Mouse (Mus musculus) frontal cortex, postnatal 10 days (tissue): Measurements from ENCODE around the gene Uba52.
A peak's percentile ranks its signal among the peaks of the same experiment; 100 is the strongest.

Experiments used
- DNase-seq, 2 experiments: peaks; one replicate each; pipeline ENCODE4 v3.0.0; 2022; ENCODE audit warnings: low spot score in 2 of 2, mixed read lengths in 1 of 2

Uba52 gene

GRCm38 (mm10) chr8:70504291-70504716, 6.3 kb downstream of the Uba52 start:
- DNase-seq, result peak in 1 of 2 experiments; percentile 59

- no peak for DNase-seq
Measured at GRCm38 (mm10) chr8:70503062-70503750, 7.4 kb downstream of the Uba52 start.

- no peak for DNase-seq
Measured at GRCm38 (mm10) chr8:70502540-70502939, 8.1 kb downstream of the Uba52 start.

DNA sequence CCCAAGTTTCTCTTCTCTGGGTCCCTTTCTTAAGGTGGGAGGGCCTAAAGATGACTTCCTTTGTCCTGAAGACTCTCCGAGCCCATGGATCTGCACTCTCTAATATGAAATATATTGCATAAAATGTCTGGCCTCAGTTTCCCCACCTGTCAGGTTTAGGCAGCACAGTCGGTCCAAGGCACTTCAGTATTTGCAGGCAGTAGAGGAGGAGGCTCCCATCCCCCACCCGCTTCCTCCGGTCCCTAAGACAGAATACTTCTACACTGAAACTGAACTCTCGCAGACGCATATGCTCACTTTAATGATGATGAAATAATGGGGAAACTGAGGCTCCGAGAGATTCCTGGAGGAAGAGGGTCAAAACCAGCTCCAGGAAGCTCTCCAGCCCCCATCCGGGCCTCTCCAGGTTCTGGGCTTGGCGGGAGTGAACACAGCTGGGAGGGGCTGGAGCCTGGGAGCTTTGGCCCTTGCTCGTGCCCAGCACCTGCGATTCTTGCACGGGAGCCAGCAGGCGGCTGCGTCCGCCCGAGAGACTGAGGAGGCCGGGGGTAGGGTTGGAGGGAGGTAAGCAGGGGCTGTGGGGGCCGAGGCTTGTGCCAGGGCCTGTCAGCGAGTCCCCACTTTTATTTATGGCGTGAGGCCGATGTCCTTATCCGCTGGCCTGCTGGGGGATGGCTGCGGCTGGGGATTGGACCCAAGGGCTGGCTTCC, 8.6 kb downstream of the Uba52 start:
- DNase-seq, result no peak

GRCm38 (mm10) chr8:70500386-70501301, 10.0 kb downstream of the Uba52 start:
- no peak for DNase-seq

DNA sequence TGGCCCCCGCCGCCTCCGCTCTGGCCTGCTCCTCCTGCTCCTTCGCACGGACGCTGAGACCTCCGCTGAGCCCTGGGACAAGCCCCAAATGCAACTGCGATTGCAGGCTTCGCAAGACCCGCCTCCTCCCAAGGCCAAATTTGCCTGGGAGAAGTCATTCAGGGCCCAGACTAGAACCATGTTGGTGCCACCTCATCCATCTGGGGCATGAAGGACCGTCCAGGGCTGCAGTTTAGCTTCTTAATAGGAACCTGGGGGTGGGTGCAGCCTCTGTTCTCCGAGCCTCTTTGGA, 14.9 kb downstream of the Uba52 start:
- DNase-seq, result no peak

- no peak for DNase-seq
Measured at GRCm38 (mm10) chr8:70495001-70495770, 15.4 kb downstream of the Uba52 start.

GRCm38 (mm10) chr8:70494416-70494945, 16.1 kb downstream of the Uba52 start:
- no peak for DNase-seq

GRCm38 (mm10) chr8:70493692-70494415, 16.7 kb downstream of the Uba52 start:
- no peak for DNase-seq

DNA sequence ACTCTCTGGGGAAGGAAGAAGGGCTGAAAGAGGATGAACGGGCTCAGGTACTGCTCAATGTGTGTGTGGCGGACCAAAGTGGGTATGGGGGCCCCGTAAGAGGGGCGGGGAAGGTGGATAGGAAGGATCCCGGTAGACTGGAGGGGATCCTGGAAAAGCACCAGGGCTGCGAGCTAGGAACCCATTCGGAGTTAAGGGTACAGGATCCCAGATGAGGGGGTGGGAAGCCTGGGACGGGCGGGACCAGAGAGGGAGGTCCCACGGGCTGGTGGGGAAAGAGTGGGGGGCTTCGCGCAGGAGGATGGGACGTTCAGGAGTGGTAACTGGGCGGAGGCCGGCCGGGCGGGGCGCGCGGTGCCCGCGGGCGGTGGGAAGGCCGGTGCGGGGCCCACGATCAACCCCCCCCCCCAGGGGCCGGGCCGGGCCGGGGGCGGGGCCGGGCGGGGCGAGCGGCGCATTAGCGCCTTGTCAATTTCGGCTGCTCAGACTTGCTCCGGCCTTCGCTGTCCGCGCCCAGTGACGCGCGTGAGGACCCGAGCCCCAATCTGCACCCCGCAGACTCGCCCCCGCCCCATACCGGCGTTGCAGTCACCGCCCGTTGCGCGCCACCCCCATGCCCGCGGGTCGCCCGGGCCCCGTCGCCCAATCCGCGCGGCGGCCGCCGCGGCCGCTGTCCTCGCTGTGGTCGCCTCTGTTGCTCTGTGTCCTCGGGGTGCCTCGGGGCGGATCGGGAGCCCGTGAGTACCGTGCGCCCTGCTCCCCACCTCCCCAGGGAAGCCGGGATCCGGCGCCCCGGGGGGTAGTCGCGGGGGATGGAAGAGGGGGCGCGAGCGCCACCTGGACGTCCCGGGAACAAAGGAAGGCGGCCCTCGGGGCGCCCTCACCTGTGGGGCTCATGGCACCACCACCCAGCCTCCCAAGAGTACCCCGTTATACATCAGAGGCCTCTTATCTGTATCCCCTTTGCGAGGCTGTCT, 17.6 kb downstream of the Uba52 start, which contains the start of gene Crlf1:
TSS of gene Crlf1 (plus strand) at position 495 of the 977 bp plus-strand sequence.
- no peak for DNase-seq

- DNase-seq, result no peak
Measured at GRCm38 (mm10) chr8:70490880-70491495, 19.6 kb downstream of the Uba52 start.

DNA sequence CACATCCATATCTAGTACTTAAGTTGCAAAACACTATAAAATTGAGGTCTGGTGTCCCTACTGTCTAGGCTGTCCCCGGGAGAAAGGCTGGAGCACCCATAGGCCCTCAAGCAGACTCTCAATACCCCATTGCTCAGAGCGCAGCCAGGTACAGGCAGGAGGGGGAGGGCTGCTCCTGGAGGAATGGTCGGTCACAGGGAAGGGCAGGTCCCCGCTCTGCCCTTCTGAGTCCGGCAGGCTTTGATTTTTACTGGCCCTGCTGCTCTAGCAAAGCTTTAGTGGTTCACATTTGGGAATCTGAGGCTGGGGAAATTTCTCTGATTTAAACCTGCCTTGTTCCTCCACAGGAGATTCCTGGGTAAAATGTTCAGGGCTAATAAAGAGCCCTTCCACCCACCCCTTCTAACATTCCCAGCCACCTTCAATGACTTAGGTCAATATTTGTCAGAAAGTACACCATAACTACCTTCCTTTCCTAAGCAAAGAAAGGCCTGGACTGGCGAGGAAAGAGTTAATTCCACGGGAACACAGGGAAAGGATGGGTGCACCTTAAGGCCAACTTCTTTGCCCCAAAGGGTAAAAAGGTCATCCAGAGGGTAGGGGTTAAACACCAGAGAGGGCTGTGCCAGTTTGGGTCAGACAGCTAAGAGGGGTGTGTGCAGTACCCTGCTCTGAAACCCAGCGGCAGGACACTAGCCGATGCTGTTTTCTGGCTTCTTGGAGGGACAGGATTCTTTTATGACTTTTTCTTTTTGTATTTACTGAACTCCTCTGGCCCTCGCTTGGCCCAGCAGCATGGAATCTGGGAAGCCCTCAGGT, 20.3 kb downstream of the Uba52 start:
- no peak for DNase-seq

- DNase-seq, result no peak
Measured at GRCm38 (mm10) chr8:70489576-70489975, 21.0 kb downstream of the Uba52 start.

- DNase-seq, result no peak
Measured at GRCm38 (mm10) chr8:70488931-70489470, 21.6 kb downstream of the Uba52 start.

- DNase-seq, result no peak
Measured at GRCm38 (mm10) chr8:70487993-70488796, 22.4 kb downstream of the Uba52 start.

DNA sequence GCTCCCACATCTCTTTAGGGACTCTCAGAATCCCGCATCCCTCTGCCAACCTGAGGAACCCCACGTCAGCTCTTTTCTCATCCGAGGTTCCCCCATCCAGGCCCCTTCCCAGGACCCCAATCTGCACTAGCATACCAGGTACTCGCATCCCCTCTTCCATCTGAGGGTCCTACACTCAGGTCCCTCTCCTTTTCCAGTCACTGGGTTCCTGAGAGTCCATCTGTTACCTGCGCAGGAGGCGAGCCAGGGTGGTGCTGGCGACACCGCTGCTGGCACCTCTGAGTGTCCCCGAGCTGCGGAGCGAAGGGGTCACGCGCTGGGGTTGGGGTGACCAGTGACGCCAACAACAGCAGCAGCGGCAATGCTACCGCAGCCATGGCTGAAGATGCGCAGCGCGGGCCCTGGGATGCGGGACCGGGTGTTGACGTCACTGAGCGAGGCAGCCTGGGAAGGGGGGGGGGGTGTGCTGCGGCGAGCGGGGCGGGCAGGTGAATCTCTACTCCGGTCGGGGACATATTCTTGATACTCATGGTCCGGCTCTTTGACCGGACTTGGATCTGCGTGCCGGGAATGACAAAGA, 23.6 kb downstream of the Uba52 start, which contains the start of gene Tmem59l:
TSS of gene Tmem59l (minus strand) at position 418 of the 580 bp plus-strand sequence.
- no peak for DNase-seq
